Mouse (Mus musculus) limb, embryonic 15.5 days (tissue): ENCODE measurements around the gene Crybb2. TPM values are rescaled to one million over a fixed set of nuclear protein-coding genes. Genes with fewer than 3 reads are reported as not detected.

Experiments
- ATAC-seq: fragments of 200-750 bp; cut with Nextera tagmentation; 2 replicates; pipeline ENCODE4 v1.8.0; 2017; ENCODE audit warnings: low read depth, moderate TSS enrichment; ENCODE audit not compliant: insufficient number of reproducible peaks, low FRiP score, low TSS enrichment
- H3K27ac ChIP-seq: fragments of 300-500 bp; sonication (generic); 2 replicates; pipeline ENCODE4 v1.5.1; 2015; ENCODE audit warnings: moderate library complexity, mild to moderate bottlenecking, inconsistent platforms
- H3K27me3 ChIP-seq: fragments of 300-500 bp; sonication (generic); 2 replicates; pipeline ENCODE4 v1.6.1; 2015; ENCODE audit warnings: inconsistent platforms
- H3K36me3 ChIP-seq: fragments of 300-500 bp; sonication (generic); 2 replicates; pipeline ENCODE4 v1.6.1; 2015; ENCODE audit warnings: inconsistent platforms
- H3K4me1 ChIP-seq: fragments of 300-500 bp; sonication (generic); 2 replicates; pipeline ENCODE4 v1.6.1; 2015; ENCODE audit warnings: inconsistent platforms
- H3K4me2 ChIP-seq: fragments of 300-500 bp; sonication (generic); 2 replicates; pipeline ENCODE4 v1.6.1; 2015; ENCODE audit warnings: mild to moderate bottlenecking, inconsistent platforms
- H3K4me3 ChIP-seq: fragments of 300-500 bp; sonication (generic); 2 replicates; pipeline ENCODE4 v1.5.1; 2015; ENCODE audit warnings: mild to moderate bottlenecking, inconsistent platforms
- H3K9ac ChIP-seq: fragments of 300-500 bp; sonication (generic); 2 replicates; pipeline ENCODE4 v1.6.1; 2015; ENCODE audit warnings: inconsistent platforms
- H3K9me3 ChIP-seq: fragments of 300-500 bp; sonication (generic); 2 replicates; pipeline ENCODE4 v1.6.1; 2016; ENCODE audit warnings: inconsistent platforms
- WGBS: fragments of 180-500 bp; shearing (Covaris S2); methylation state at CpG from one replicate; pipeline ENCODE4 v1.1.7; 2015; 5-methylcytosine and 5-hydroxymethylcytosine counted together
- polyA plus RNA-seq: library from polyadenylated mRNA; unstranded; fragments of >200 nt; fragmentation: Nextera tagmentation; extraction: Ambion mirVana; gene quantifications from 2 replicates; pipeline ENCODE4 v1.2.1, GENCODE M21; 2015

Crybb2 gene
- polyA plus RNA-seq, 1 experiment from 2014 or later = not detected

DNA sequence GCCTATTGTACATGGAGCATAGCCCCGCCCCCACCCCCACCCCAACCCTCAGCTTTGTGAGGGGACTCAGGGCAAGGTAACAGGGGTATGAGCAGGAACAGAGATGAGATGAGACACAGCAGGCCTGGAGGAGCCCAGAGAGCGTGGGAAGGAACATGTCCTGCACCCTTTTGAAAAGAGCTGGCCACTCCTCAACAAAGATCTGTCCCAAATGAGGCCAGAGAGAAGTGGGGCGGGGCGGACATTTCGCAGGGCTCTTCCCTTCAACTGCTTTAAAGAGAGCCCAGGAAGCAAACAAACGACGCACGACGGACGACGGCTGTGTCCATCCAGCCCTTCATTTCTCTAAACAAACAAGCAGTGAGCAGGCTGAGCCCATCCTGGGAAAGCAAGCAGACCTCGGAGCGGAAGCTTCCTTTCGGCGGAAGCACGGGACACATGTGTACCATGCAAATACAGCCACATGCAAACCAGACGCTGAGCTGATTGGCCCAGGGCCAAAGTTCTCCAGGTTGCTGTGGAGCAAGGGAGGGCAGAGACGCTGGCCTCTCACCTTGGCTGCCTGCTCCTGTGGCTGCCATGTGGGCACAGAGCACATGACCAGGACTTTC, 45.7 kb downstream of the Crybb2 start:
- no peaks in the 10 kb centered on the region for H3K27me3 ChIP-seq
- H3K4me3 ChIP-seq = no peak overlapping the region
- peak overlapping the region; percentile 31 for H3K4me2 ChIP-seq
- no peaks in the 10 kb centered on the region for H3K9me3 ChIP-seq
- H3K4me1 ChIP-seq = peaks cover 9% of the 10 kb centered on the region
- 27% methylated on average over 18 of the region's 18 CpGs for WGBS
- 0 out of 2 replicates have a peak overlapping the region, but pooled peaks have one; percentile 15 for H3K9ac ChIP-seq
- H3K27ac ChIP-seq = peak overlapping the region; percentile 13; the same call in 1 of the 2 replicates
- no peak for ATAC-seq
- H3K36me3 ChIP-seq = no peaks in the 10 kb centered on the region

DNA sequence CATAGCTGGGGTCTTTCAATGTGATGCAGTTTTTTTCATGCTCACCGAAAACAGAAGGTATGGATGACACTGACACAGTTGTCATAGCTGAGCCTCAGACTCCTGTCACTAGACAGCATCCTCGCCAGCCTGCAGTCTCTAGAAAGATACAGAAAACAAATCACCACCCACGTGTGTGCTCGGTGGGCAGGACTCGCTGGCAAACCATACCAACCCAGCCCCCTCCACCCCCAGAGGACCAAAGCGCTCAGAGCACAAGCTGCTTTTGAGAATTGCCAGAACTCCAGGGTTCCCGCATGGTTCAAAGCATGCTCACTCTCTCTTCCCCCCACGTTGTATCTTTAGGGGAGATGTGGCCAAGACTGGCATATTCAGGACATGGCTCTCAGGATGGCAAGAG, 51.7 kb downstream of the Crybb2 start:
- Histone ChIP-seq H3K4me3 (no peak overlapping the region), H3K27ac (no peak overlapping the region), H3K9ac (no peak overlapping the region), H3K9me3 (no peaks in the 10 kb centered on the region), H3K27me3 (0 out of 2 replicates have a peak, but pooled peaks cover 4% of the 10 kb centered on the region), H3K4me1 (peaks cover 17% of the 10 kb centered on the region), H3K4me2 (no peak overlapping the region), H3K36me3 (no peaks in the 10 kb centered on the region)
- WGBS = 58% methylated on average over 8 of the region's 8 CpGs
- no peak for ATAC-seq

DNA sequence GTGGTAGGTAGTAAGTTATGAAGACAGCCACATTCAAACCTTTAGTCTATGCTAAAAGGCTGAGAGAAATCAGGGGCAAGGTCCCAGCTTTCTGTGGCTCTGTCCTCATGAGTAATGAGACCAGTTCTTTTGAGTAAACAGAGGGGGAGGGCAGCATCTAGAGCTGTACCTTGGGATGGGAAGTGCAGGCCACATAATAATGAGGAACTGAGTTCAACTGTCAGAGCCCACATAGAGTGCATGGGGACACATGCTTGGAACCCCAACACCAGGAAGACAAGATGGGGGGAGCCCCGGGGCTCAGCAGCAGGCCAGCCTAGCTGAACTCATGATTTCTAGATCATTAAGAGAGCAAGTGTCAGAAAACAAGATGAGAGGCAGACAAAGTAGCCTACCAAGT, 52.9 kb downstream of the Crybb2 start:
- Histone ChIP-seq H3K4me2 (no peak overlapping the region), H3K4me3 (no peak overlapping the region), H3K36me3 (no peaks in the 10 kb centered on the region), H3K9ac (no peak overlapping the region), H3K27me3 (0 out of 2 replicates have a peak, but pooled peaks cover 4% of the 10 kb centered on the region), H3K9me3 (no peaks in the 10 kb centered on the region), H3K4me1 (peaks cover 17% of the 10 kb centered on the region), H3K27ac (no peak overlapping the region)
- 75% methylated on average over 1 of the region's 1 CpGs for WGBS
- ATAC-seq = no peak

DNA sequence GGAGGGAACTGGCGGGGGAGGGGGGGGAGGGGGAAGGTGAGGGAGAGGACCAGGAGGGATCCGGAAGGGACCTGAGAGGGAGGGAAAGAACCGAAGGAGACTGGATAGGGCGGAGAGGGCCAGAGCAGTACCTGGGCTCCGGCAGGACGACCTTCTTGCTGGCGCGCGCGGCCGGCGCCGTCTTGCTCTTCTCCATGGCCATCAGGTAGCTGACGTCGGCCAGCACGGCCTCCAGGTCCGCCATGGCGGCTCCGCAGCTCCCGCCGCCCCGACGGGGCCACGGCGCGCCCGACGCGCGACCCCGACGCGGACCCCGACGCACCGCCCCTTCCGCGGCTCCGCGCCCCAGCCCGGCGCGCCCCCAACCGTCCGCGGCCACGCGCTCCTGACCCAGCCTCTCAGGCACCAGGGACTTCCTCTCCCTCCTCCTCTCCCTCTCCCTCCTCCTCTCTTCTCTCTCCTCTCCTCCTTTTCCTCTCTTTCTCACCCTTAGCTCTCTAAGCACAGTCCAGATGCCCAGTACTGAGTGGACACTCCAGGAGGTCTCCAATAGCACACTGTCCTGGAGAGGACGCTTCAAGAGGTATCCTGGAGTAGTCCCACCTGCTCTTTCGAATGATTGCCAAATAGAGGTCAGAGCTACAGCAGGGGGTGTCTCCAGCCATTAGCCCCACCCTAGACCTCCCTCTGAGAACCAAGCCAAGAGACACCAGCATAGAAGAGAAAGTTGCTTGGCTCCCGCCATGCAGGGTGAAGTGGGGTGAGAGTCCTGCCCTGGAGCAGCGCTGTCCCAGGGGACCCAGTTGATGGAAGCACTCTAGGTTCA, 54.5 kb downstream of the Crybb2 start, which contains the start of gene Grk3:
Gene Grk3, minus strand, starts transcription at position 556 of the 826 bp plus-strand sequence.
- no peaks in the 10 kb centered on the region for H3K36me3 ChIP-seq
- 0 out of 2 replicates have a peak, but pooled peaks cover 4% of the 10 kb centered on the region for H3K27me3 ChIP-seq
- peak within 1 kb of the TSS; percentile 69 for H3K4me3 ChIP-seq
- WGBS = 3% methylated on average over 41 of the region's 52 CpGs
- peak within 1 kb of the TSS; percentile 84 for H3K4me2 ChIP-seq
- peak; percentile 67 for ATAC-seq
- H3K27ac ChIP-seq = no peak within 1 kb of the TSS; the same call in 1 of the 2 replicates
- H3K9ac ChIP-seq = peak within 1 kb of the TSS; percentile 61
- no peaks in the 10 kb centered on the region for H3K9me3 ChIP-seq
- peaks cover 17% of the 10 kb centered on the region for H3K4me1 ChIP-seq

DNA sequence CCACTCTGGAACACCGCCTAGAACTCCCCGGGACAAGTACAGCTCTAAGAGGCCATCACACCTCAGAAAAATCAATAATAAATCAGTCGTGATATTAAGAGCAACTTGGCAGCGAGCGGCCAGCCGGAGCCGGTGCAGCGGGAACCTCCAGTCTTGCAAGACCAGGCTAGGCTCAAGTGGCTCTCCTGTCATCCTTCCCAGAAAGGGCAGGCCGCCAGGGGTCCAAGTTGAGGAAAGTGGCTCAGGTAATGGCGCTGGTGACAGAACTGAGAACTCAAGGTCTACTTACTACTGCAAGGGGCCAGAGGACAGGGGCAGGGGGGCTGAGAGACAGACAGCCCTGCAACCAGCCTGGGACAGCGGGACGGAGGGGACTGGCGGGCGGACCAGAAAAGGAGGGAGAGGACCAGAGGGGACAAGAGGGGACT, 55.1 kb downstream of the Crybb2 start:
- Histone ChIP-seq H3K36me3 (no peaks in the 10 kb centered on the region), H3K4me2 (peak overlapping the region; percentile 84), H3K27me3 (0 out of 2 replicates have a peak, but pooled peaks cover 4% of the 10 kb centered on the region), H3K27ac (no peak overlapping the region; the same call in 1 of the 2 replicates), H3K9ac (peak overlapping the region; percentile 61; the same call in 1 of the 2 replicates), H3K4me1 (peaks cover 17% of the 10 kb centered on the region), H3K4me3 (peak overlapping the region; percentile 69), H3K9me3 (no peaks in the 10 kb centered on the region)
- ATAC-seq = no peak
- WGBS = 3% methylated on average over 14 of the region's 14 CpGs

DNA sequence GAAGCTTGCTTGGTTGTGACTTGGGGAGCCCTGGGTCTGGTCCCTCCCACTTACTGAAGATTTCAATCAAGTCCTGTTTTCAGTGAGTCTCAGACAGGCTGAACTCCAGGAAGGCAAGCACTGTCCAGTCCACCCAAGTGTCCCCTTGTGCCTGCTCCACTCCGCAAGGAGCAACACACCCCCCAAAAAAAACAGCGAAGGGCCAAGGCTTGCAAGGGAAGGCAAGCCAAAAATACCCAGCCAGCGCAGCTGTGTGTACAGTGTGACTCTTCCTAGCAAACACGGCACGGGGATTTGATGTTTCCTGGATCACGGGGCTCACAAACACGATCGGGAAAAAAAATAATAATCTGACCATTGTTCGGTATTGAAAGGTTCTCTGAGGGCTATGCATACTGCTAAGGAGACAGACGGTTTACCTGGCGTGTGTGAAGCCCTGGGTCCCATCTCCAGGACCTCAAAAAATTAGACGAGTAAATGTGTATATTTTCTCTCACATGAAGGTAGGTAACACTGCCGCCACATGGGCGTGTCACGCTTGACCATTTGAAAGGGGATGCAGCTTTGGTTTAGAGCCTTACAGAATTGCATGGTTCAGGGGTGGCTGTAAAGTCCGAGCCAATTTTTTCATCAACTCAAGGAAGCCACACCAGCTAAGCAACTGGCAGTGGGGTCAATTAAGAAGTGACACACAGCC, 55.7 kb downstream of the Crybb2 start:
- 51% methylated on average over 16 of the region's 16 CpGs for WGBS
- Histone ChIP-seq H3K27ac (no peak overlapping the region), H3K4me3 (peak overlapping the region; percentile 69), H3K36me3 (no peaks in the 10 kb centered on the region), H3K4me1 (peaks cover 20% of the 10 kb centered on the region), H3K4me2 (peak overlapping the region; percentile 84), H3K9me3 (no peaks in the 10 kb centered on the region), H3K9ac (no peak overlapping the region), H3K27me3 (0 out of 2 replicates have a peak, but pooled peaks cover 4% of the 10 kb centered on the region)
- ATAC-seq = no peak

DNA sequence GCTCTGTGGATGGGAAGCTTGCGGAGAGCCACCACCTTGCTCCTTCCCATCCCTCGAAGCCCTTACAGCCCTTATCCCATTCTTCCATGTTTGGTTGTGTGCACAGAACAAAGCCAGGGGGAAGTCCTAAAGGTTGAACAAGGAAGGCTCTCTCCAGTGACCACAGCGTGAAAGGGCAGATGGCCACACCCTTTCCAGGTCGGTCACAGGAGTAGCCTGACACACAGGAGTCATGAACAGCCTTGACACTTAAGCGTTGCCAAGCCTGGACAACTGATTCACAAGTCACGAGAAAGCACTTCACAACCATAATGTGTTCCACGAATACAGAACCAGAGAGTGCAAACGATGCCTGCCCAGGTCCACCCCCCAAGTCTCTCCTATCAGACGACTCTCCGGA, 58.0 kb downstream of the Crybb2 start:
- Histone ChIP-seq H3K9me3 (no peaks in the 10 kb centered on the region), H3K4me2 (no peak overlapping the region), H3K27me3 (0 out of 2 replicates have a peak, but pooled peaks cover 4% of the 10 kb centered on the region), H3K4me1 (peaks cover 20% of the 10 kb centered on the region), H3K9ac (no peak overlapping the region), H3K36me3 (no peaks in the 10 kb centered on the region), H3K4me3 (no peak overlapping the region), H3K27ac (no peak overlapping the region)
- 87% methylated on average over 10 of the region's 10 CpGs for WGBS
- ATAC-seq = no peak

DNA sequence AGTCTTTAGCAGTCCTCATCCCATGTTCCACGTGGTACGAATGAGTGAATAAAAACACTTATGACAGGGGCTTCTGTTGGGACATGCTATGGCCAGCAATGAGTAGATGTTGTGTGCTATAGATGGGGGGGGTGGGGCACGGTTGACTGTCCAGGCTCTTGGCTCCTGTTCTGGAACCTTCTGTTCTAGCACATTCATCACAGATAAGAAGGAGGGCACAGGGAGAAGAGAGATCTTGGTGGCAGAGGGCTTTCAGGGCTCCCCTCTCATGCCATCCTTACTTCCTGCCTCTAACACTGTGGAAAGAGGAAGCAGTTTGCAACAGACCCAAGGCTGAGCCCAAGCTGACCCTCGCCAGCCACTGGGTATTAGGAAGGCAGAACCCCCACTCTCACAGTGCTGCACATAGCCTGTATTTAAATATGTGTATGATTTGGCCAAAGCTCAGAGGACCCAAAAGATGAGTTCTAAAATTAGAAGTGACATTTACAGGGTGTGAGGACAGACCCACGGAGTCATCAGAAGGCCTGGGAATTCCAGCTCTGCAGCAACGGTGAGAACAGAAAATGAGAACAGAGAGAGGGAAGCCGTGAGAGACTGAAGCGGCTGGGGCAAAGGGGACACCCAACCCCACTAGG, 60.6 kb downstream of the Crybb2 start:
- Histone ChIP-seq H3K27me3 (0 out of 2 replicates have a peak, but pooled peaks cover 4% of the 10 kb centered on the region), H3K4me2 (no peak overlapping the region), H3K36me3 (no peaks in the 10 kb centered on the region), H3K9ac (no peak overlapping the region), H3K9me3 (no peaks in the 10 kb centered on the region), H3K27ac (no peak overlapping the region), H3K4me1 (peaks cover 8% of the 10 kb centered on the region), H3K4me3 (no peak overlapping the region)
- WGBS = 70% methylated on average over 8 of the region's 8 CpGs
- ATAC-seq = no peak

DNA sequence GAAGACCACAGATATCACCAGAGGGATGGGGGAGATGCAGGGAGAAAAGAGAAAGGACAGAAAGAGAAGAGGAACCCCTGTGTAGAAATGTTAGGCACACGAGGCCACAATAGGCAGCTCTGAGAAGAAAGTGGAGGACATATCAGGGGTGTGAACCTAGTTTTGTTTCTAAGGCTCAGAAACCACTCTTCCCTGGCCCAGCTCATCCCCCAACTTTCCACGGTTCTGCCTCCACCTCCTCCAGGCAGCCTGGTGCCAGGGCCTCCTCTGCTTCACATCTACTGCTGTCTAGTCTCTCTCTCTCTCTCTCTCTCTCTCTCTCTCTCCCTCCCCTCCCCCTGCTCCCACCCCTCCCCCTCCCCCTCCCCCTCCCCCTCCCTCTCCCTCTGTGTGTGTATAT, 61.4 kb downstream of the Crybb2 start:
- H3K9me3 ChIP-seq = no peaks in the 10 kb centered on the region
- H3K4me2 ChIP-seq = no peak overlapping the region
- no peak for ATAC-seq
- H3K9ac ChIP-seq = no peak overlapping the region
- H3K4me1 ChIP-seq = peaks cover 3% of the 10 kb centered on the region; the same call in 1 of the 2 replicates
- H3K36me3 ChIP-seq = no peaks in the 10 kb centered on the region
- H3K4me3 ChIP-seq = no peak overlapping the region
- 96% methylated on average over 2 of the region's 2 CpGs for WGBS
- no peaks in the 10 kb centered on the region for H3K27me3 ChIP-seq
- no peak overlapping the region for H3K27ac ChIP-seq
